Mouse (Mus musculus): ENCODE data around the gene Gda. TPM values are rescaled to one million over a fixed set of nuclear protein-coding genes. Genes with fewer than 3 reads are reported as not detected.

The Gda gene
- polyA plus RNA-seq, 1 experiment, result not detected

- H3K4me1 ChIP-seq (ENCODE audit: control insufficient read depth), result no peaks in the 10 kb centered on the region
- no peaks in the 10 kb centered on the region for H3K36me3 ChIP-seq (ENCODE audit: control insufficient read depth)
- H3K9me3 ChIP-seq (ENCODE audit: control insufficient read depth, low read length), result no peaks in the 10 kb centered on the region
- TF ChIP-seq GATA1 (IDR thresholded peaks at IDR 0.05; ENCODE audit: low read length), result no peak
- TF ChIP-seq TAL1 (IDR thresholded peaks at IDR 0.05; ENCODE audit: low read length), result no peak
- H3K27me3 ChIP-seq (ENCODE audit: control insufficient read depth), result no peaks in the 10 kb centered on the region
- no peak overlapping the region for H3K4me3 ChIP-seq (replicated peaks)
These were observed 18.1 kb upstream of the Gda start for GRCm38 (mm10) chr19:21491391-21491790.

DNA sequence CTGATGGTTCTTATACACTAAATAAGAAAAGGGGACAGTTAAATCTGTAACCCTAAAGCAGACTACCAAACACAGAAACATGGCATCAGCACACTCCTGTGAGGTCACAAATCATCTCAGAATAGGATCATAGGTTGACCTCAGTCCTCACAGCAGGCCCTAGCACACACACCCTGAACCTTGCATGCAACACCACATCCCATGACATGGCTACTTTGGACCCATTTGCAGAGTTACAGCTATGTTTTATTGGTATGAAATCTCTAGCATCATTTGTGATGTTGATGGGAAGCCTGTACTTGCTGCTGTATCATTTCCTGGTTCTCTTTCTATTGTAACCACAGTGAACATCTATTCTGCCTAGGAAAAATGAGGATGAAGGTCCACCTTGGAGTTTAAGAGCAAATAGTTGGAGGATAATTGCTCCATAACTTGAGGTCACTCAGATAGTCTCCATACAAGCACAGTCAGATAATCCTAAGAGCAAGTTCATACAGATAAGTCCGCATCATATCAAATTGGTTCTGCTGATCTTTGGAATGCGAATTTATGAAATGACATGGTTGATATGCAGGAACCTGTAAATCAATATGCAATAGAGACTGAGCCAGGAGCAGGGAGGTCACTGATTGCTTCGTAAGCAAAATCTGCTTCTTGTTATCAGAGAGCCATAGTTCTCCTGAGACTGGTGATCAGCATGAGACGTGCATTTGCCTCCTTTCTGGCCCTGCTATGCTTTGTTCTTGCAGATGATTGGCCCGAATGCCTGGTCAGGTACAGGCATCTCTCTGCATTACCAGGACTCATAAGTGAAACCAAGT, 14.1 kb upstream of the Gda start:
- H3K27me3 ChIP-seq (ENCODE audit: control insufficient read depth), result no peaks in the 10 kb centered on the region
- TF ChIP-seq TAL1 (IDR thresholded peaks at IDR 0.05; ENCODE audit: low read length) (no peak), GATA1 (IDR thresholded peaks at IDR 0.05; ENCODE audit: low read length) (no peak)
- no peaks in the 10 kb centered on the region for H3K4me1 ChIP-seq (ENCODE audit: control insufficient read depth)
- H3K4me3 ChIP-seq (replicated peaks), result no peak overlapping the region
- no peaks in the 10 kb centered on the region for H3K9me3 ChIP-seq (ENCODE audit: control insufficient read depth, low read length)
- H3K36me3 ChIP-seq (ENCODE audit: control insufficient read depth), result no peaks in the 10 kb centered on the region

DNA sequence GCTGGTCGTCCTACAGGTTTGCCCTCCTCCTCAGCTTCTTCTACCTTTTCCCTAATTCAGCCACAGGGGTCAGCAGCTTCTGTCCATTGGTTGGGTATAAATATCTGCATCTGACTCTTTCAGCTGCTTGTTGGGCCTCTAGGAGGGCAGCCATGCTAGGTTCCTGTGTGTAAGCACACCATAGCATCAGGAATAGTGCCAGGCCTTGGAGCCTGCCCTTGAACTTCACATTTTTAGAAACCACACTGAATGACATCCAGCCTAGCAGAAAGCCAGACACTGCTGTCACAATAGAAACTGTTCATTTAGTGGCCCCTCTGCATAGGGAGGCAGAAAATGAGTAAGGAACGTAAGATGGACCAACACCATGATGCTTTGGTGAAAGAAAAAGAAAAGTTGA, 8.9 kb upstream of the Gda start:
- no peaks in the 10 kb centered on the region for H3K9me3 ChIP-seq (ENCODE audit: control insufficient read depth, low read length)
- no peaks in the 10 kb centered on the region for H3K36me3 ChIP-seq (ENCODE audit: control insufficient read depth)
- H3K4me3 ChIP-seq (replicated peaks), result no peak overlapping the region
- no peak for TF ChIP-seq TAL1 (IDR thresholded peaks at IDR 0.05; ENCODE audit: low read length)
- TF ChIP-seq GATA1 (IDR thresholded peaks at IDR 0.05; ENCODE audit: low read length), result no peak
- H3K4me1 ChIP-seq (ENCODE audit: control insufficient read depth), result no peaks in the 10 kb centered on the region
- no peaks in the 10 kb centered on the region for H3K27me3 ChIP-seq (ENCODE audit: control insufficient read depth)

GRCm38 (mm10) chr19:21481031-21481430, 7.8 kb upstream of the Gda start:
- no peaks in the 10 kb centered on the region for H3K4me1 ChIP-seq (ENCODE audit: control insufficient read depth)
- no peaks in the 10 kb centered on the region for H3K27me3 ChIP-seq (ENCODE audit: control insufficient read depth)
- no peaks in the 10 kb centered on the region for H3K9me3 ChIP-seq (ENCODE audit: control insufficient read depth, low read length)
- no peak overlapping the region for H3K4me3 ChIP-seq (replicated peaks)
- no peaks in the 10 kb centered on the region for H3K36me3 ChIP-seq (ENCODE audit: control insufficient read depth)
- TF ChIP-seq GATA1 (IDR thresholded peaks at IDR 0.05; ENCODE audit: low read length), result no peak
- no peak for TF ChIP-seq TAL1 (IDR thresholded peaks at IDR 0.05; ENCODE audit: low read length)

DNA sequence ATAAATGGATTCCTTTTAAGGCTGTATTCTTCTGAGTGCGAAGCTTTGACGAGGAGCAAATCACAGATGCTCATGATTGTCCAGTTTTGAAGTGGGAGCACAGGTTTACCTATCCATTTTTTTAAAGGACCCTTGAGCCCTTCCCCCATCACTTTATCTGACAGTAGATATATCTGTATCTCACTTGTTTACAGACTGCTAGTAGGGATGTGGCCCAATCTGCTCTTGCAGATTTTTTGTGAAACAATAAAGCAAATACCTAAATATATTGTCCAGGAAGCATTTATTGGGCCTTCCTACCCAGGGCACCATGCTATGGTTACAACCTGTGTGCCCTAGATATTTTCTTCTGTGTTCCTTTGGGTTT, 6.8 kb upstream of the Gda start:
- Histone ChIP-seq H3K4me3 (replicated peaks) (no peak overlapping the region), H3K9me3 (ENCODE audit: control insufficient read depth, low read length) (no peaks in the 10 kb centered on the region), H3K4me1 (ENCODE audit: control insufficient read depth) (no peaks in the 10 kb centered on the region), H3K36me3 (ENCODE audit: control insufficient read depth) (no peaks in the 10 kb centered on the region), H3K27me3 (ENCODE audit: control insufficient read depth) (no peaks in the 10 kb centered on the region)
- TF ChIP-seq TAL1 (IDR thresholded peaks at IDR 0.05; ENCODE audit: low read length) (no peak), GATA1 (IDR thresholded peaks at IDR 0.05; ENCODE audit: low read length) (no peak)

- H3K36me3 ChIP-seq (ENCODE audit: control insufficient read depth), result no peaks in the 10 kb centered on the region
- H3K9me3 ChIP-seq (ENCODE audit: control insufficient read depth, low read length), result no peaks in the 10 kb centered on the region
- TF ChIP-seq TAL1 (IDR thresholded peaks at IDR 0.05; ENCODE audit: low read length), result no peak
- TF ChIP-seq GATA1 (IDR thresholded peaks at IDR 0.05; ENCODE audit: low read length), result no peak
- H3K27me3 ChIP-seq (ENCODE audit: control insufficient read depth), result no peaks in the 10 kb centered on the region
- H3K4me3 ChIP-seq (replicated peaks), result no peak overlapping the region
- H3K4me1 ChIP-seq (ENCODE audit: control insufficient read depth), result no peaks in the 10 kb centered on the region
These were observed 6.2 kb upstream of the Gda start for GRCm38 (mm10) chr19:21479183-21480052.

- Histone ChIP-seq H3K9me3 (ENCODE audit: control insufficient read depth, low read length) (no peaks in the 10 kb centered on the region), H3K27me3 (ENCODE audit: control insufficient read depth) (no peaks in the 10 kb centered on the region), H3K36me3 (ENCODE audit: control insufficient read depth) (no peaks in the 10 kb centered on the region), H3K4me1 (ENCODE audit: control insufficient read depth) (no peaks in the 10 kb centered on the region), H3K4me3 (replicated peaks) (no peak overlapping the region)
- TF ChIP-seq GATA1 (IDR thresholded peaks at IDR 0.05; ENCODE audit: low read length), result no peak
- no peak for TF ChIP-seq TAL1 (IDR thresholded peaks at IDR 0.05; ENCODE audit: low read length)
These were observed 5.3 kb upstream of the Gda start for GRCm38 (mm10) chr19:21478538-21478937.

- H3K36me3 ChIP-seq (ENCODE audit: control insufficient read depth), result no peaks in the 10 kb centered on the region
- no peaks in the 10 kb centered on the region for H3K4me1 ChIP-seq (ENCODE audit: control insufficient read depth)
- no peak overlapping the region for H3K4me3 ChIP-seq (replicated peaks)
- no peak for TF ChIP-seq TAL1 (IDR thresholded peaks at IDR 0.05; ENCODE audit: low read length)
- no peak for TF ChIP-seq GATA1 (IDR thresholded peaks at IDR 0.05; ENCODE audit: low read length)
- H3K9me3 ChIP-seq (ENCODE audit: control insufficient read depth, low read length), result no peaks in the 10 kb centered on the region
- H3K27me3 ChIP-seq (ENCODE audit: control insufficient read depth), result peaks cover 2% of the 10 kb centered on the region
These were observed 4.5 kb upstream of the Gda start for GRCm38 (mm10) chr19:21477780-21478179.

DNA sequence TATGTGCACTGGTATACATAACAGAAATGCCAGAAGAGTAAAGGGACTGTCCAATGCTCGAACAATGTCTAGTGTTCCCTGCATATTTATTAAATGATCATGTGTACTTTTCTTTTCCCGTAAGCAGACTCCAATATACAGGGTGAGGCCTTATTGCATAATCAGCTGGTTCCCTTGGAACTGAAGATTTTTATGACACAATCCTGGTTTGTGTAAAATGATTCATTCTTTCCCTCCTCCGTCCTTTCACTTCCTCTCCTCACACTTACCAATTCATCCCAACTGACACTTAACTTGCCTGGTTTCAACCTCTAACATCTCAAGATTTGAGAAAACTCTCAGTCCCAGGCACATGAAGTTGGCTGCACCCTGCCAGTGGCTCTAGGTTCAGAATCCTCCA, 3.5 kb upstream of the Gda start:
- H3K4me3 ChIP-seq (replicated peaks), result no peak overlapping the region
- TF ChIP-seq TAL1 (IDR thresholded peaks at IDR 0.05; ENCODE audit: low read length) (no peak), GATA1 (IDR thresholded peaks at IDR 0.05; ENCODE audit: low read length) (no peak)

More for the DNA sequence above, 3.5 kb upstream of the Gda start:
- H3K9me3 ChIP-seq (ENCODE audit: control insufficient read depth, low read length), result no peaks in the 10 kb centered on the region
- H3K27me3 ChIP-seq (ENCODE audit: control insufficient read depth), result peaks cover 12% of the 10 kb centered on the region
- no peaks in the 10 kb centered on the region for H3K36me3 ChIP-seq (ENCODE audit: control insufficient read depth)
- H3K4me1 ChIP-seq (ENCODE audit: control insufficient read depth), result no peaks in the 10 kb centered on the region; the same call in 1 of the 2 replicates

All from erythroblast, embryonic 14.5 days (primary cell).